Mouse (Mus musculus) gastrocnemius, adult 8-10 months (tissue): ENCODE measurements at regions not wholly inside any gene's neighbourhood (a gene's known extent, or its start where the extent isn't known, plus 50 kb on each side); places are given as distances from the start of the nearest gene placed in this dataset.

ENCODE experiments used
- DNase-seq, 2 experiments: peaks; one replicate each; pipeline ENCODE4 v3.0.0; 2022; ENCODE audit warnings: low spot score in 2 of 2

DNA sequence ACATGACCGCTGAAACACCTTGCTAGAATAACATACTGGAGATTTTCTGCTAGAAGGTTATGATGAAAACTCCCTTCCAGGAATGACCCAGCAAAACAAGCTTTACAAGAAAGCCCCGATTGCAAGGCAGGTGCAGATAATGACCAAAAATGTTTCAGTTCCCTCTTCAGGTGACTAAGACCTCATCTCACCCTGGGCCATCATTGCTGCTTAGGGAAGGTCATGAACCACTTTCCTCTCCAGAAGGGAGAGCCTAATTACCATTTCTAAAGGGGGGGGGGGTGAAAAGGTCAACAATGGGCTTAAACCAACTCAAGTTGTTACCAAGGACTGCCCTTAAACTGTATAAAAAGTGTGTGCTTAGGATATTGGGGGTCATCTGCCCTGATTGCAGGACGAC lies 59.8 kb upstream of the Speer4c start:
- DNase-seq = no peak

DNA sequence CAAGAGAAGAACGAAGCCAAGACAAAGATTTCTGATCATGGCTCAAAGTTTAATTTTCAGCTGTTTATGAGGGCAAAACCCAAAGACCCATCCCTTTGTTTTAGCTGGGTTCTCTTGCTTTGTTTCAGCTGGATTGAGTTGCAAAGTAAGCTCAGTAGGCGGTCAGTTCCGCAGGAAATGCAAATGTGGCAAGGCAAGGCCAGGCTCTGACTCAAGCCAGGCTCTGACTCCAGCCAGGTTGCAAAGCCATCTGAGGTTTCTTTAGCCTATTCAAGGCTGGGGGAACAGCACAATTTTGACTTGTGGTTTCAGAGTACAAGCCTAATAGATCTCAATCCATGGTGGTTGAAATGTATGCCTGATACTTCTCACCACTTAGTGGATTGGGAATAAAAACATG lies 60.5 kb upstream of the Speer4c start:
- no peak for DNase-seq

DNA sequence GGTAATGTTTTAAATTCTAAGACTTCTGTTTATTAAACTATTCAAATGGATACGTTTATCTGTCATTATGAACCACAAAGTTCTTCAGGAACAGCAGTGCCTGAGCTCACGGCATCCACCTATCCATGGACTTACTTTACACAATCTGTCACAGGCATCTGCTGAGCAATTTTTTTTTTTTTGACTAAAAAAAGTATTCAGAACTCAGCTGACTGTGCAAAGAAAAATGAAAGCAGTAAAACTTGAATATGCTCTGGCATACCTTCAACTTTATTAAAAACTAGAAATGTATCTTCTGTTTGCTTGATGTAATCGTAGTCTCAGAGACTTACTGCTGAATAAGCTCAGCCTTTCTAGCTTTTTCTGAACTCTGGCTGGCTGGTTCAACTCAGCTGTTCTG lies 62.0 kb upstream of the Speer4c start:
- no peak for DNase-seq

DNA sequence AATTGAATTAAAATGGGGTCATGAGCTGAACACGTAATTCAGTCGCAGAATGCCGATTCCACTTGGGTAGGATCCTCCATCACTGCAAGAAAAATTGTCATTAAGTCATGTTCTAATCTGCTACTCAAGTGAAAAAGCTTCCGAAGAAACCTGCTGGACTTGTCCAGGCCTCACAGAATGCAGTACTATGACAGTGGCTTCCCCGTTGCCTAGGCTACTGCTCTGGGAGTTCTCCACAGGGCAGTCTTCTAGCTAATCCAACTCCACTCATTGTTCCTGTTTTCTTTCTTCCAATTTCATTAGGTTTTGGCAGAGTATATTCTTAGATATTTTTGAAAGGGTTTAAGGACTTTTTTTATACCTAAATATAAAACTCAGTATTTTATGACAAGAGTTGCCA lies 89.5 kb upstream of the Speer4c start:
- no peak for DNase-seq

DNA sequence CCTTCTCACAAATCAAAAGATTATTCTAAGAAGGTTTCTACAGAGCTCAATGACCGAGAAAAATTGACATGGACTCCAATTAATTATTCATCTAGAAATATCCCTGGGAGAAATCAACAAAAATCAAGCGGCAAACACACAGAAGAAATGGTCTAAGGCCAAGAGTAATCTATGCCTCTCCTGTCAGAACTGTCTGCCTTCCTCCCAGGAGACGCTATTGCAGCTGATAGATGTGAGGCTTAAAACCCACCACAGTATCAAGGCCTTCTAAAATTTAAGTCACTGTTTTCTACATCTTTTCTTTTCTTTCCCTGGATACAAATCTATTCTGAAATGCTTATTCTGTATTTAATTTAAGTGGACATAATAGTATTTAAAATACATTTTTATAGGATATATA lies 102.8 kb upstream of the Speer4c start:
- no peak for DNase-seq

DNA sequence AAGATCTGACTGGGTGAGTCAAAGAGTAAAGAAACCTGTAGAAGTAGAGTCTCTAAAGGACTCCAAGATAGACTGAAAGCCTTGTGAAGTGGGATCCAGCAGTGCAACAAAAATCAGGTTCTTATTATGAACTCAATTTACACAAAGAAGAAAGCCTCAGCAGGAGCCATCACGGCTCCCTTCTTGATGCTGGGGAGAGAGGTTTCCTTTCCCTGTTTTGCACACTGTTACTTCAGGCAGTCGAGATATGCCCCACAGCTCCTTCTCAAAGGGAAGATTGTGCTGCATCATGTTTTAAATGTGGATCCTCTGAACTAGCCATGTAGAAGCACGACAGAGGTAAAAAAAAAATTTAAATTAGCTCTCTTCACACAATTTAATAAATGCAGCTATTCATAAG lies 103.3 kb upstream of the Speer4c start:
- no peak for DNase-seq

DNA sequence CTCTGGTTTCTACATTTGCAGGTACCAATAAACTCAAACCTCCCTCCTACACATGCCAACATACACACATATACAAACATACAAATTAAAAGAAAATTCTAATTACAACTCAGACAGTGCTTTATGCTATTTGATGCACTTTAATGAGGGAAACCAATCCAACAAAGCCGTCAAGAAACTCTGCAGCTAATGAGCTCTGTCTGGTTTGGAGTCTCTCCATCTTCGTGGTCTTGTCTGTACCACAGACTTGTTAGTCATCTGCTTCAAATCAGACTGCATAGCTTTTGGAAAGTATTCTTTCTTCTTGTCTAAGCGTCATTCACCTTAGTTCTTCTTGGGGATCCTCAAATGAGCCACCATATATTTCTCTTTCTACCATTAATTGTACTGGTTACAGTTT lies 108.9 kb upstream of the Speer4c start:
- DNase-seq = no peak

DNA sequence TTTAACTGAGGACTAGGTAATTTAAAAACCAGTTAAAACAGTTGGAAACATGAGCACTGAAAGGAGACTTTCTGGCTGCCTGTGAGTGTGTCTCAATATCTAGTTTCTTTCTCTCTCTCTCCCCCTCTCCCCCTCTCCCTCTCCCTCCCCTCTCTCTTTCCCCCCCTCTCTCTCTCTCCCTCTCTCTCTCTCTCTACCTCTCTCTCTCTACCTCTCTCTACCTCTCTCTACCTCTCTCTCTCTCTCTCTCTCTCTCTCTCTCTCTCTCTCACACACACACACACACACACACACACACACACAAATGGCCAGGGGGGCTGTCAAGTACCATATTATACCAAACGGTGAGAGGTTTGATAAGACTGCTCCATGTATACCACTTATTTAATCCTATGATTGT lies 103.0 kb upstream of the Cacna2d1 start:
- no peak for DNase-seq

DNA sequence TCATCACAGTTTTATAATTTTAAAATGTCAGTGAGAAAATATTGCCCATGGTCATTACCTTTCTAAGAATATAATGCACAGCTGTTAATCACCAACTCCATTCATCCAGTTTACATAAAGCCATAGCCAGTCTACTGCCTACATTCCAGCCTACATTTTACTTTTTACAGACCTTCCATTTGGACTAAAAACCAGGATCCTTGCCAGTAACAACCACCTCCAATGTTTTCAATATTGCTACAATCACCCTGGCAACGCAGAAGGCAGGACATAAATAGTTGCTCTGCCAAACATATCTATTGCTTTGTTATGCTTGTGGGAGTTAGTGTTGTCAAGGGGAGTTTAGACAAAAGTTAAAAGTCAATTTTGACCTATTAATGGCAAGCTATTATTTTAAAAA lies 102.2 kb upstream of the Cacna2d1 start:
- no peak for DNase-seq

DNA sequence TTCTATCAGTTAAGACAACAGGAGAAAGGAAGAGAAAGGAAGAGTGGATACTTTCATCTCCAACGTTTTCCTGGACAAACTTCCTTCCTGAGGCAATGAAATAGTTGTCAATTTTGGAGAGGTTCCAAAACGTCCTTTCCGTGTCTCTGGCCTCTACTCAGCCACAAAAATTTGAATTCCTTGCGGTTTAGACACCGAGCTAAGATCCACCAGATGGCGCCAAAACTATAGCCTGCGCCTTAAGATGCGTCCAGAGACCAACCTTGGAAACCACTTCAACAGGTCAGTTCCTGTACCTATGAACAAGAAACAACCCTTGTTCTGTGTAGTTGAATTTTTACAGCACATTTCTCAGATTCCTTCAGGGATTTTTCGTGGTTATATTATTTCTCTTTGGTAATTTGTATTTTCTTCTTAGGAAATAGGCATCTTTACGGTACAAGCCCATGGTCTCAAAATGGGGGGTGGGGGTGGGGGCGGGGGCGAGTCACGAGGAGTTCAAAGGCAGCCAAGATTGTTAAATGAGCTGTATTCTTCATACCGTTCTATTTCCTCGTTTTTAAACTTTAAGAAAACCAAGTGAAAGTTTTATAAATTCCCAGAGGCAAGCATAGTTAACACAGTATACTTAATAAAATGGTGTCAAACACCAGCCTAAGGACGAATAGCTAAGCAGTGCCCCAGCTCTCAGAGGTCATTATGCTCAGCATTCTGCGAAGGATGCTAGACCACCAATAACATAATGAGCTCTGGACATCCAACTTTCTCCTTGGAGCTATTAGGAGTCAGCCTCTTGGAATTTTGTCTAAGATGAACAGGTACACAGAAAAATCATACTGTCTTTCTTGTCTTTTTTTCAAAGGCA lies 96.2 kb upstream of the Cacna2d1 start:
- peak; percentile 18 to 30 for DNase-seq

DNA sequence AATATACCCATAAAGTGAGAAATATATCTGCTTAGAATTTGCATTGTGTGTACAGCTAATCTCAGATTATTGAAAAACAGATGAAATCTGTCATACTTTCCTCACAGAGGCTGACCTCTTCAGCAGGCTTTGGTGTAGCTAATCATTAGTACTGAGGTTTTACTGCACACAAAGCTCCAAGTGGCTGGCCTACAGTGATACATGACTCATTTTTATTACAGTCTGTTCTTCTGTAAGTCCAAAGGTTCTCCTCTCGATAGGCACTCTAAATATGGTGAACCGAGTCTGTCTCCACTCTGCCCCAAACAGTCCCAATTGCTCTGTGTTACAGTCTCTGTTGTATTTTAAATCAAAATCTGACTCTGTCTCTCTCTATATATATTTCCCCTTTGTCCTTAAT lies 87.7 kb upstream of the Cacna2d1 start:
- DNase-seq = no peak

DNA sequence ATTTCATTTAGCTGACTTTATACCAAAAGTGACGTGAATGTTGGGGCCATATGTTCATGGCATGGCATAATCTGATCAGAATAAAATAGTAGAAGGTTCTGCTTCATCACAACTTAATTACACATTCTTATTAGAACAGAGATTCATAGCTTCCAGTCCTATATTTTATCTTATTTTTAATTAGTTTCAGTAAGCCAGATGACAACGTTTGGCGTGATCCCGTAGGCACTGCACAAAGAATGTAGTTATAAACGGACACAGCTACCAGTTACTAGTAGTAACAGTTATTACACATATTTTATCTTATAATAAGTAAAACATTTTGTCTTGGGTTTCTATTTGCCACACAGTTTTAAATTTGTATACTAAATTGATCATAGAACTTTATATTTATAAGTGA lies 85.0 kb upstream of the Cacna2d1 start:
- no peak for DNase-seq

DNA sequence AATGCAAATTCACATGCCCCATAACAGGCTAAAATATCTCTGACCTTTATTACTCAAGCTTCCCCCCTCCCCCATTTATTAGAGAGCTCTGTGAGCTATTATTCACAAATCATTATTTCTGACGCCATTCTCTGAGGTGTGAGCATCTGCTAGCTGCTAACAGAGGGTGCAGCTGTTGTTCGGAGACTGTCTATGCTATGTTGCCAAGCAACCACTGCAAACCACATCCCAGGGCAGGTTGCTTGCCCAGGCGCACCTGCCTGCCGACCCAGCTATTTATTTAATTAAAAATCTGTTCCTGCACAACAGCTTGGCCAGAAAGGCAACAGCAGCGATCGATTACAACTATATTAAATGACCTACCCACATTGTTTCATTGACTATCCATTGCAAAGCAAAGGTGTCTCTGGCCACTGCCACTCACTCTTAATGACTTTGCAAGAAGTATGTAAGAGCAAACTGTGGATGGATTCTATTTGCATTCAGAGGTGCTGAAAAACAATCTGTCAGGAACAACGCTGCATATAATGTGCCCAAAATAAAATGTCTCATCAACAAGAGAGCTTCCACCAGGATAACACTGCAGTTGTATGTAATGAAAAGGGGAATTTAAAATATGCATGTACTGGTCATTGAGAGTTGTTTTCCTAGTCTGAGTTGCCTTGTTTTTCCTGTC lies 84.2 kb upstream of the Cacna2d1 start:
- DNase-seq = no peak

DNA sequence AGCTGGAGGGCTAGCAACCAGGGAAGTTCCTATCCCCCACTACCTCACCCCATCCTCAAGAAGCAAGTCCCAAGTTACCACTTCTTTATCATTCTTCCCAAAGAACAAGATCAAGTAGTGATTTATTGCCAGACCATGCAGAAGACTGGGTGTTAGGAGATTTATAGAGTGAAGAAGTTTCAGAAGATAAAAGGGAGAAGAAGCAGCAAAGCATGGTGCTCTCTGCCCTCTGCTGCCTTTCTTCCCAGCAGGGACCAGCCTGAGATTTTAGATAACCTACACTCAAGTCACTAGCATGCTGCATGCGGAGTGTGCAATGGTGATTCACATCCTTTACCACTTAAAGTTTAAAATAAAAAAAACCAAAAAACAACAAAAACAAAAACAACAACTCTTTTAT lies 79.7 kb upstream of the Cacna2d1 start:
- DNase-seq = no peak

DNA sequence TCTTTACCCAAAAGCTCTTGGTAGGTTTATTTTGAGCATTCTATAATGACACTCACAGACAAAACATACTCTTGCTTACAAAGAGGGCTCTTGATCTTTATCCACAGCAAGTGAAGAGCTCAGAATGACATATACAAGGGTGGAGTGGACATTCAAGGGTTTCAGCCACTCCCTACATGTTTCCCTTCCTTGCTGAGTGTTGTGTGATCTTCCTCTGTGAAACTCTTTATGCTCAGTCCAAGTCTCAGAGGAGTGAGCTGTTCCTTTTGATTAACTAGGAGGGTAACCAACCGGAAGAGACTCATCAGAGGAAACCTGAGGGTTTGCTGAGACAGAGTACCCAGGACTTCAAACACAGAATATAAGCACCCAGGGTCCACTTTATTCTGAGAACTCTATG lies 77.5 kb upstream of the Cacna2d1 start:
- no peak for DNase-seq

DNA sequence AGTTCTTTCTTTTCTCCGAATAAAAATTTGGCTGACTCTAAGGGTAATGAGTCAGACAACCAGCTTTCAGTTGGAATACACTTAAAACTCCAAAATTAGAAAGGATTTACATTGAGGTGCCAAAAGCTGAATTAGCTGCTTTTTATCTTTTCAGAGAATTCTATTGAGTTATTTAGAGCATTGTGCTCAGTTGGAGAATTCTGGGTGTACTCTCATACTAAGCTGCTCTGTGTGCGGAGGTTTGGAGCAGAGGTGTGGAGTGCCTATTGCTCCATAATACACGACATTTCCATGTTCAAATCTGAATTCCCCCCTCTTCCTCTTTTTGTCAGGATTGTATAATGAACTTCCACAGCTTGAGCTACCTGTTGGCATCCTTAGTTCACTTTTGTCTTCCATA lies 60.4 kb upstream of the Cacna2d1 start:
- no peak for DNase-seq

DNA sequence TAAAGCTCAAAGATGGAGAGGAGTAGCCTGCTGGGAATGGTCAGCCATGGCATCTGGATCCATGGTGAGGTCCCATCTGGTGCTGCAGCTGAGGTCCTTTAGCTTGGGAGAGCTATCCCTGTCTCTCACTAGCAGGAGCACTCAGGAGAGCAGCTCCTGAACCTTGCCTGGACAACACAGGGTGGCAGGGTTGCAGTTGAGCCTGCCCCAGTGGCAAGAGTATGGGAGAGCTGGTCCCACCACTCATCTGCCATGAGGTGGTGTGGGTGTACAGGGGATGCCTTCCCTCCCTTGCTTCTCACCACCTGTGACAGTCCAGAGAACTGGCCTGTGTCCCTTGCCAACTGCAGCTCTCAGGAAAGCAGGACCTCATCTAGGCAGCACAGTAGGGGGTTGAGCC lies 51.5 kb upstream of the Cacna2d1 start:
- DNase-seq = no peak
